Mouse (Mus musculus) embryo, embryonic 9.5 days (tissue): ENCODE data around the gene BC049715.

Experiments used
- DNase-seq: peaks from one replicate; pipeline ENCODE4 v3.0.0-alpha.2; 2017; ENCODE audit errors: extremely low spot score

Gene BC049715

DNA sequence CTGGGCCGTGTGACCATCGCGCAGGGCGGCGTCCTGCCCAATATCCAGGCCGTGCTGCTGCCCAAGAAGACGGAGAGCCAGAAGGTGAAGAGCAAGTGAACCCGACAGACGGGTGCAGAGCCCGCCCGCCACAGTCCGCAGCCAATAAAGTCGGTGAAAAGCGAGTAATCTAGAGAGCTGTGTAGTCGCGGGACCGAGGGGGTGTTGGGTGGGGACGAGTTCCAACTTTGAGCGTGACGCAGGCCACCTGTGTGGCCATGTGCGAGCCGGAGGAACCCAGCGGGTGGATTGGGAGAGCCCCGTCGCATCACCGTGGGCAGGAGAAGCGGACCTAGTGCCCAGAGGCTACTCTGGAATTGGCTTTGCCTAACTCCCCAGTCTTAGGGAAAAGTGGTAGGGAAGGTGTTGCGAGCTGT is 18.8 kb upstream of the BC049715 start:
- peak; percentile 22 for DNase-seq

- no peak for DNase-seq
Observed at GRCm38 (mm10) chr6:136809077-136809476, 18.3 kb upstream of the BC049715 start.

GRCm38 (mm10) chr6:136809673-136810072 is 17.8 kb upstream of the BC049715 start:
- DNase-seq, result no peak

- no peak for DNase-seq
Observed at GRCm38 (mm10) chr6:136811196-136811595, 16.2 kb upstream of the BC049715 start.

- no peak for DNase-seq
Observed at GRCm38 (mm10) chr6:136813117-136813516, 14.3 kb upstream of the BC049715 start.

GRCm38 (mm10) chr6:136815381-136815780 is 12.0 kb upstream of the BC049715 start:
- DNase-seq, result no peak

- no peak for DNase-seq
Observed at GRCm38 (mm10) chr6:136816826-136817225, 10.6 kb upstream of the BC049715 start.

GRCm38 (mm10) chr6:136817549-136817948 is 9.9 kb upstream of the BC049715 start:
- DNase-seq, result no peak

DNA sequence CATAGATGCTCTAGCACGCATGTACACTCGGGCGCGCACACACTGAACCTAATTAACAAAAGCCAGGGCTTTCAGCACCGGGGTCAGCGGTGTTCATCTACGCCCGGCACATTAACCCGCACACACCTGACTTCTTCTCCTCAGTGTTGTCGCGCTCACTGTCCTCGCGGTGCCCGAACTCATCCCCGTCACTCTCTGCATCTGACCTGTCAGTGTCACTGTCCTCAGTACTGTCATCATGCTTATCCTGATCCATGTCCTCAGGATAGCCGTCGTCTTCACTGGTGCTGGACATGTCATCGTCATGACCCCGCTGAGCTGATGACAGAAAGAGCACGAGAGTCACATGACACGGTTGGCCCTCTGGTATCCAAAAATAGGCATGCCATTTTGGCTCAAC is 7.0 kb upstream of the BC049715 start:
- no peak for DNase-seq

DNA sequence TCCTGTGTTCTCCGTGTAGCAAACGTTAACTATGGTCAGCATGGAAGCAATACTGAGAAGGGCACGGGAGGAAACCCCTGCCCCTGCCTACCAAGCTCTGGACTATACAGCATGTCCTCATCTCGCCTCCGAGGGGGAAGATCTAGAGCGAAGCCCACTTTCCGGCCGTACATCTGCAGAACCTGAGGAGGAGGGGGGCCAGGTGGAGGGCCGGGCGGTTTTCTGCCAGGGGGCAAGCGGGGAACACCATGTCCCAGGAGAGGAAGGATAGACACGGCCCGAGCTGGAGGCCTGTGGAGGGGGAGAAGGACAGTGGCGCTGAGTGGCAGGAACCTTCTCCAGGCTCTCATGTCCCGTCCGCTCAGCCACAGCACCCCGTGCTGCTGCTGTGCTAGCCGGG is 6.3 kb upstream of the BC049715 start:
- no peak for DNase-seq

GRCm38 (mm10) chr6:136824987-136825386 is 2.4 kb upstream of the BC049715 start:
- no peak for DNase-seq

DNA sequence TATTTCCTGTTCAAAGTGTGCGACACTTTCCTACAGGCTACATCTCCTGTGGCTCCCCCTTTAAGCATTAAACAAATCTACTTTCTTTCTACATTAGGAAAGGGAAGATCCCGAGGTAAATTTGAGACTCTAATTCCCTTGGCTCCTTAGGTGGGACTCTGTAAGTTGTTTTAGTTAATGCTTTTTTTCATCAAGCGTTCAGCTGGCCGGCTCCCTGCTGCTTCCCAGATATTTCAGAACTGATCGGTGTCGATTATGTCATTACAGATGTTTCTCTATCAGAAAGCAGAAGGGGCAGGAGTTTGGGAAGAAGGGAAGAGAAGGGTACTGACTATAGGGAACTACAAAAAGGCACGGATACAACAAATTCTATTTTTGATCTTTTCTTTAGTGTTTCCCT is 310 bp upstream of the BC049715 start:
- DNase-seq, result no peak

DNA sequence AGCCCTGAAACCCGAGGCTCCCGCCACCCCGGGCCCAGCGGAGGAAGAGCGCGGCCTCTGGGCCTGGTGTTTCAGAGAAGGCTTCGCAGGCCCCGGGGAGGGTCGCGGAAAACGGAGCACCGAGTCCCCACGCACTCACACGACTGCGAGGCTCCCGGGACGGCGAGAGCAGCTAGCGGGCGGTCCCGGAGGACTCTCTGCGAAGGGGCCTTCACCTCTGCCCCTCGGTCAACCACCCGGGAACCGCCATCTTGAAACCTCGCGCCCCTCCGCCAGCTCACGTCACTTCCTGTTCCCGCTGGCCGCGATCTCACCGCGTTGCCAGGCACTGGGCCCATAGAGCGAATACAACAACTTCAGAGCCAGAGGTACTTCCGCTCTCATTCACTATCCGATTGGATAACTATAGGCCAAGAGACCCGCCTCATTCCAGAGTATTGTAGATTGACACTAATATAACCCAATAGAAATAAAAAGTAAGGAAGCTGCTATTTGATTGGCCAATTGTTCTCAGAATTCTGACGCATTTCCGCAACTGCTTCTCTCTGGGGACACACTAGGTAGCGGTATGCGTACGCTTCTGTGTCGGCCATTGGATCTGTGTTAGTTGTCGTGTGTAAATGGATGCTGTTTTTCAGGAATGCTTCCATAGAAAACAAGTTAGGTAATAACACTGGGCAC is 595 bp downstream of the BC049715 start, which contains the start of gene Wbp11:
Gene Wbp11 (minus strand): TSS at position 353 of the 681 bp plus-strand sequence.
- peak; percentile 92 for DNase-seq

- no peak for DNase-seq
Observed at GRCm38 (mm10) chr6:136828681-136829080, 1.3 kb downstream of the BC049715 start.

GRCm38 (mm10) chr6:136831712-136832111 is 4.3 kb downstream of the BC049715 start:
- no peak for DNase-seq

- no peak for DNase-seq
Observed at GRCm38 (mm10) chr6:136835352-136835751, 7.9 kb downstream of the BC049715 start, which contains the start of gene Smco3. Smco3 (minus strand) TSS chr6:136835452.

GRCm38 (mm10) chr6:136837323-136837722 is 9.9 kb downstream of the BC049715 start:
- DNase-seq, result no peak

- no peak for DNase-seq
Observed at GRCm38 (mm10) chr6:136844903-136845302, 17.5 kb downstream of the BC049715 start.

- no peak for DNase-seq
Observed at GRCm38 (mm10) chr6:136845706-136846480, 18.5 kb downstream of the BC049715 start.

DNA sequence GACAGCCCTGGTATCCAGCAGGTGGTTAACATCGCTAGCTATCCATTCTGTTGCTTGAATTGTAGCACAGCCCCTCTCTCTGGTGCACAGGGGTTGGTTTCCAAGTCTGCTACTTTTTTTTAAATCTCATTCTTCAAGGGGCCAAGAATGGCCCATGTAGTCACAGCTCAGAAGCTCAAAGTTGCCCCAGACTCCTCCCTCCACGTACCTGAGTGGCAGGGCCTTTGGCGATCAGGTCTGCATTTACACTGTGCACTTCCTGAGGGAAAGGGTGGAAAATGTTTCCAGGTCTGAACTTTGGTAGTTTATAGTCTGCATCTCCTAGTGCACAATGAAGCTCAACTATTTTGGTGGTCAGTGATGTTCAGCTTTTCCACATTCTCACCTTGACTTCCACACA is 19.8 kb downstream of the BC049715 start:
- no peak for DNase-seq

GRCm38 (mm10) chr6:136847790-136848189 is 20.4 kb downstream of the BC049715 start:
- DNase-seq, result peak; percentile 17

GRCm38 (mm10) chr6:136848399-136848798 is 21.0 kb downstream of the BC049715 start:
- no peak for DNase-seq

DNA sequence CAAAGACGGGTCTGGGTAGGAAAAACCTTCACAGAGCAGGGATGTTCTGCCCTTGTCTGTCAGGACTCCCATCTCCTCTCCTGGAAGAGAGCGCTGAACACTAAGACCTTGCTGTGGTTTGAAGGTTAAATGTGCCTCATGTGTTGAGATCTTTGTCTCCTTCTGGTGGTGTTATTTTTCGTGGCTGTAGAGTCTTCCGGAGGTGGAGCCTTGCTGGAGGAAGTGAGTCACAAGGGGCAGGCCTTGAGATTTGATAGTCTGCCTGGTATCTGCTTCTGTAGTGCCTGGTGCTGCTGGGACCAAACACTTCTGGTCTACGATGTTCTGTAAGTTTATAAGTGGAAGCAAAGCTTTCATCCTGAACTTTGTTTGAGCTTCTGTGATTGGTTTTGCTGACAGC is 21.5 kb downstream of the BC049715 start:
- no peak for DNase-seq
